Mouse (Mus musculus) liver, embryonic 14.5 days (tissue): ENCODE results near the gene Mrpl48.
A peak's percentile ranks its signal among the peaks of the same experiment; 100 is the strongest.

Source experiments
- CTCF ChIP-seq: IDR thresholded peaks from 2 replicates; pipeline ENCODE4 v1.5.1; 2016; ENCODE audit warnings: antibody characterized with exemption, low read depth, control low read depth
- EP300 ChIP-seq: IDR thresholded peaks from 2 replicates; pipeline ENCODE4 v1.6.1; 2016; ENCODE audit warnings: antibody characterized with exemption, low read depth

- TF ChIP-seq CTCF (no peak), EP300 (peak; percentile 78)
Observed at GRCm38 (mm10) chr7:100616121-100616857, 8.2 kb upstream of the Mrpl48 start.
